Mouse (Mus musculus) liver, embryonic 14.5 days (tissue): ENCODE measurements around the gene Atxn7l1.

Experiments
- CTCF ChIP-seq: IDR thresholded peaks from 2 replicates; pipeline ENCODE4 v1.5.1; 2016; ENCODE audit warnings: antibody characterized with exemption, low read depth, control low read depth
- EP300 ChIP-seq: IDR thresholded peaks from 2 replicates; pipeline ENCODE4 v1.6.1; 2016; ENCODE audit warnings: antibody characterized with exemption, low read depth

GRCm38 (mm10) chr12:33160406-33160805, 12.9 kb downstream of the Atxn7l1 start:
- no peak for TF ChIP-seq CTCF
- TF ChIP-seq EP300 = no peak
